ENCODE assay signal across 11 mouse cellular contexts in the genomic region with DNA sequence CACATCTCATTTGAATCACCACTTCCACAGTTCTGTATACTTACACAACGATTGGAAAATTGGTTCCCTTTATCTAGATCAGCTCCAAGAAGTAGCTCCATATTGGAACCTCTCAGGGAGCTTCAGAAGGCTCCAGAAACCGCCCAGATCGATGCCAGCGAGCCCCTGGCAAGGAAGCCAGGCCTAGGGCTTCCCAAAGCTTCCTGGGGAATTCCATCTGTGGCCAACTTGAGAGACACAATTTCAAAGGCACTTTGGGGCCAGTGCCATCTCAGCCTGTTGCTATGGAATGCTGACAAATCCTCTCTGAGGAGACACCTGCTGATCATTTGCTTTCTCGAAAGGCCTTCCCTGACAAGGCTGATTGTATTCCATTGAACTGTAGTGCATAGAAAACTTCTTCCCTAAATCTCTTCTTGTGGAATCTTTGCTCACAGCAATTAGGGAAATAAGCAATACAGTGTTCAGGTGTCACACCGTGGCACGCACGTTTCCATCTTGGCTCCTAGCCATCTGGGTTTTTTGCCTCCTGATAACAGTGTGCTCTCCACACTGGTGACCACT.
DNase-seq lines count a peak whose midpoint lies in the region; ATAC-seq lines count a peak whose summit lies in the region.
"Had no signal": no experiment of that assay in that cellular context is flagged by ENCODE, and none has a peak within 500 bp of the region (broad histone marks: within the 10 kb centered on the region; RNA-seq: fewer than 3 reads in every experiment).

No protein-coding gene starts in this region.

- peak; percentile 88 for ATAC-seq in cerebellum, adult (ENCODE audit: insufficient number of reproducible peaks, low FRiP score, low TSS enrichment)
- ATAC-seq: hindbrain, embryonic 16.5 days had no signal

- DNase-seq in left cerebral cortex, postnatal 4 days: peak; percentile 71
- no peak for DNase-seq in left cerebral cortex, adult 11 months (ENCODE audit: low spot score)
- peak; percentile 91 for DNase-seq in brain, adult 2 months (ENCODE audit: low read depth, low spot score)
- peak; percentile 83 to 94 for DNase-seq in cerebellum, postnatal 14 days
- DNase-seq in thymus, postnatal 25 days: no peak
- DNase-seq in gastrocnemius, adult 18-20 months (ENCODE audit: low spot score): no peak
- DNase-seq: adrenal gland, postnatal 25 days; gastrocnemius, postnatal 10 days; lung, postnatal 36 days had no signal

- intact Hi-C loops in left cerebral cortex, postnatal 4 days (cut with DNase I): no loop called here

Comparison
In these comparisons a context has a peak if more than half of its experiments do, and no peak if none do; other contexts are left out.
1. DNase-seq: peak in left cerebral cortex, postnatal 4 days (single experiment), brain, adult 2 months (single experiment) and cerebellum, postnatal 14 days (2 of 2); none in left cerebral cortex, adult 11 months (single experiment), thymus, postnatal 25 days (single experiment) and gastrocnemius, adult 18-20 months (single experiment).